Mouse (Mus musculus): ENCODE data around the gene Vill. TPM values are rescaled to one million over a fixed set of nuclear protein-coding genes. Genes with fewer than 3 reads are reported as not detected.
A peak's percentile ranks its signal among the peaks of the same experiment; 100 is the strongest.

Vill gene
- total RNA-seq, 2 experiments from 2014 or later, result 3.2 to 10.1 TPM

DNA sequence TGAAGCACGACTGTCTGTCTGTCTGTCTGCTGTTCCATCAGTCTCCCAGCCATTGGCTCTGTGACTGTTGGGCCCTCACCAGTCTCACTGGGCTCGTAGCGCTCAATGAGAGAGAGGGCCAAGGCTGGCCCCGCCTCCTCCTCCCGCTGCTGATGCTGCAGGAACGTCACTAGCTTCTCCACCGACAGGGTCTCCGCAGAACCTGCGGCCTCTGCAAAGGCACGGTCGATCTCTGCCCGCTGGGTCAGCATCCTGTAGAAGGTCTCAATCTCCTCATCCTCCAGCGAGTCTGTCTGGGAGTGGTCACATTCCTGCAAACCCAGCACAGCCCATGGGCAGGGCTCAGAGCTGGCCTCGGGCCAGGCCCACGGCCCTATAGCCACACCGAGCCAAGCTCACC, 23.1 kb downstream of the Vill start:
- DNase-seq (ENCODE audit: low spot score in 2 of 2), result no peak

DNA sequence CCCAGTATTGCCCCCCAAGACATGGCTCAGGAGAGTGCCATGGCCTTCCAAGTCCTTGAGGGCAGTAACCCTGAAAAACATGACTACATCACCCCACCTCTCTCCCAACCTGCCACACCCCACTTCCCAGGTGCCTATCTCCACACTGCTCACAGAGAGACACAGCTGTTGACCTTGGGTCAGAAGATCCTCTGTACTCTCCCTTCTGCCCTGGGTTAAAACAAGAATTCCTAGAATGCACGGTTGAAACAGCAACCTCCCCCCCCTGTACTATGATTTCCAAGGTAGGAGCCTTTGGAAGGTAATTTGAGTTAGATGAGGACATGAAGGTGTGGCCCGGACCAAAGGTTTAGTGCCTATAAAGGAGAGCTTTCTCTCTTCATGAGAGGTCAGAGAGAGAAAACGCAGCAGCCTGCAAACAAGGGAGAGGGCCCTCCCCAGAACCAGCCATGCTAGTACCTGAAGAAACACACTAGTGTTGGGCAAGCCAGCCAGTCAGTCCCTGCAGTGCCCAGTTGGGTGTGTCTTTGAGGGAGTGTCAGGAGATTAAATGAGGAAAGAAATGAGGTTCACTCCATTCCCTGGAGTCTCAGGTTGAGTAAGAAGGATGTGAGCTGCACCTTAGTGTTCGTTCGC, 27.6 kb downstream of the Vill start:
- DNase-seq (ENCODE audit: low spot score in 2 of 2), result no peak

GRCm38 (mm10) chr9:119082039-119082438, 29.5 kb downstream of the Vill start:
- no peak for DNase-seq (ENCODE audit: low spot score in 2 of 2)

DNA sequence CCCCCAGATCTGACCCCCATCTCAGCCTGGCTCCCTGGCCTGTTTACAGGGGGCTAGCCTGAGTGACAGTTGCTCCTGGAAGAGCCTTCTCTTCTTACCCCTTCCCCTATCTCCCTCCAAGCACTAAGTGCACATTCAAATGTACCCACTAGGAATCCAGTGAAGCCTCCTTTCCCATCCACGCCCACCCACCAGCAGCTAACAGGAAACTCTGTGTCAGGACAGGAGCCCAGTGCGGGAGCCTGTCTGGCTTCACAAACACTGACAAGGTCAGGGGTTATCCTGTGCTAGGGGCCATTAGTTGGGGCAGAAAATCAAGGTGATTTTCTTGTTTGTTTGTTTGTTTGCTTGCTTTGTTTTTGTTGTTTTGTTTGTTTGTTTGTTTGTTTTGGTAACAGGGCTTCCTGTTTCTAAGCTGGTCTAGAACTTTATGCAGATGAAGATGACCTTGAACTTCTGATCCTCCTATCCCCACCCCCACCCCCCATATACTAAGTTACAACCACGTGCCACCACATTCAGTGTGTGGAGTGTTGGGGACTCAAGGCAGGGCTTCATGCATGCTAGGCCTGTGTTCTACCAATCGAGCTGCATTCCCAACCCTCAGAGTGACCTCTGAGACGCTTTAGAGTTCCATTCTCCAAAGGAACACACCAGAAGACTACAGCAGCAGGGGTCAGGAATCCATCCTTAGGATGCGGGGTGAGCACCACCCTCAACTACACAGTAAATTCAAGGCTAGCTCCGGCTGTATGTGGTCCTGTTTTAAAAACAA, 30.3 kb downstream of the Vill start:
- DNase-seq (ENCODE audit: low spot score in 2 of 2), result no peak

DNA sequence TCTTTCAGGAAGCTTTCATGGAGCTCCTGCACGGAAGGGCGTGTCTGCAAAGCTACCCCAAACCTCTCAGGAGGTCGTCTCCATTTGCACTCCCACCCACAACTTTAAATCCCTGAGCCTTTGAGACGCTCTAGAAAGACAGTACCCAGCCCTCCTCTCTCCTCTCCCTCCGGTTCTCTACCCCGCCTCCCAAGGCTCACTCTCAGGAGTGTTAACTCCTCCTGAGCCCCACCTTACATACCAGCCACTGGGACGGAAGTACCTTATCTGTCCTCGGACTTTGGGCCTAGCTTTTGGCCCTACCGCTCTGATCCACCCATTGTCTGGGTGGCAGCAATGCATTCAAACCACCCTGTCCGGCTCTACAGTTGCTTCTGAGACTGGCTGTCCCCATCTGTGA, 31.4 kb downstream of the Vill start:
- DNase-seq (ENCODE audit: low spot score in 2 of 2), result no peak

- DNase-seq (ENCODE audit: low spot score in 2 of 2), result no peak
These were observed 33.9 kb downstream of the Vill start for GRCm38 (mm10) chr9:119086451-119086850.

GRCm38 (mm10) chr9:119087309-119087708, 34.7 kb downstream of the Vill start:
- DNase-seq (ENCODE audit: low spot score in 2 of 2), result no peak

- DNase-seq (ENCODE audit: low spot score in 2 of 2), result peak; percentile 90
These were observed 35.7 kb downstream of the Vill start for GRCm38 (mm10) chr9:119088148-119088801.

DNA sequence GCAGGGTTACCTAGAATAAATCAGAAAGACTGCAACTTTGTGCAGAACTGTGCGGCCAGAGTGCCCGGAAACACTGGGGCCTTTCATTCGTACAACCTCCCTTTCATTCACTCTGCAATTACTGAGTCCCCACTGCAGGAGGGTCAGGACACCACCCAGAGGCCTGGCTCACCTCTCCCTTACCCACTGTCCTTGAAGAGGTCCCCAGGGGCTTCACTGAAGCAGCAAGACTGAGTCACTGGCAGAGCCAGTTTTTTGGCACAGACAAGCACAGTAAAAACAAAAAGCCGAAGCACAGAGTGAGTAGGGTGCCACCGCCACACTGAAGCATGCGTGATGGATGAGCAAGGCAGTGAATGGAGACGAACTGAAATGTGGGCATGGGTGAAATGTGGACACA, 36.9 kb downstream of the Vill start:
- no peak for DNase-seq (ENCODE audit: low spot score in 2 of 2)

GRCm38 (mm10) chr9:119090462-119090861, 37.9 kb downstream of the Vill start:
- no peak for DNase-seq (ENCODE audit: low spot score in 2 of 2)

DNA sequence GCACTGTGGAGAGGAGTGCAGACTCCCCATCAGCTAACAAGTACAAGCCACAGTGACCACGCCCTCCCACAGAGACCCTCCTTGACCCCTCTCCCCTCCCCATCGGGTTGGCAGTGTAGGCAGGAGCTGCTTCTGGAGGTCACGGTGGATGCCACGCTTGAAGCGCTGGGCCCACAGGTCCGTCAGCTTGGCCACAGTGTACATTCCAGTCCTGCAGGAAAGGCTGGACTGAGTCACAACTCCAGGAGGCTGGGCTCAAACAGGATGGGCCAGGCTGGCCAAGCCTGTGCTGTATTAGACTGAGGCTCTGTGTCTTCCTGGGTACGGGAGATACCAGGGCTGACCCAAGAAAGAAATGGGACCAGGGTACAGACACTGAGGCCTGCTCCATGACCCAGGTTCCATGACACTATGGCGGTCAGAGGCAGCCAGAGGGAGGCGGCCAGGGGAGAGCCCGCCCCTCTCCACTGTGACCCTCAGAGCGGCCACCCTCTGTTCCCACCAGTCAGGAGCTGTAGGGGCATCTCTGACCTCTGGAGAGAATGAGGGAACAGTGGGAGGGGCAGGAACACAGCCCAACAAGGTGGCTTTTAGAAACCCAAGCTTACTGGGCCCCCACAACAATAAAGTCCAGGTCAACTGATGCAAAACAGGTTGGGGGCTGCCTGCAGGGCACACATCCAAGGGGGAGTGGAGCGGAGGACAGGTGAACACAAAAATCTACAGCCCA, 39.2 kb downstream of the Vill start:
- no peak for DNase-seq (ENCODE audit: low spot score in 2 of 2)

DNA sequence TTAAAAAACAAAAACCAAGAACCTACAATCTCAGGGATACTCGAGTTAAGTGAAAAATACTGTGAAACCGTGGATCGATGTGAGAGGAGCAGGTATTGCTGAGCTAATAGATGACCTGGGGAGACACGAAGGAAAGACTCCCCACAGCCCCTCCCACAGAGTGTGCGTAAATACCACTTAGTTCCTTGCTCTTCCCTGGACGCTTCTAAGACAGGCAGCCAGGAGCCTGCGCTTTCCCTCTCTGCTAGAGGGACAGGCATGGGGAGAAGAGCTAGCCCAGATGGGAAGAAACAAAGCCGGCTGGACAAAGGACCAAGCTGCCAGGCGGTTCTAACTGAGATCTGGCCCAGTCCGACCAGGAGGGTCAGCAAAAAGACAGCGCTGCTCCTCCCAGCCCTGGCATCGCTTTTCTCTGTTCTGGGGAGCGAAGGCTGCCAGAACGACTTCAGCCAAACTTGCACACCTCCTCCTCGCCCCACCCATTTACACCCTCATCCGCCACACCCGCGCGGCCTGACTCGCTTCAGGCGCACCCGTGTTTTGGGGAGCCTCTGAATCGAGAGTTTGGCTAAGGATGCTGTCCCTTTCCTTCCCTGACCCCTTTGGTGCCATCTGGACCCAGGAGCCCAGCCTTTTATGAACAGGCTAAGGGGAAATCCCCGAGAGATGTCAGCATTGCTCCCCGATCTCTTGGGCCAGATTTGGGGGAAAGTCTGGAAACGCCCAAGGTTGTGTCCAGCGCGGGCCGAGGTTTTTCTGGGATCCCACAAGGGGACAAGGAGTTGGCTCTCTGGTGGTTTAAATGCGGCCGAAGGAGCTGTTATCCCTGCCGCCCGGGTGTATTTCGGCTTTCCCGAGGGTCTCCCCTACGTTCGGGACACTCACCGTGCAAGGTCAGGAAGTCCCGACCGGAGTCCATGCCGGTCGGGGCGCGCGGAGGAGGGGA, 40.2 kb downstream of the Vill start:
- DNase-seq (ENCODE audit: low spot score in 2 of 2), result no peak

- peak; percentile 53 to 59 for DNase-seq (ENCODE audit: low spot score in 2 of 2)
These were observed 41.1 kb downstream of the Vill start, which contains the start of gene Plcd1 for GRCm38 (mm10) chr9:119093419-119094295. Gene Plcd1, minus strand, starts transcription at chr9:119093502.

DNA sequence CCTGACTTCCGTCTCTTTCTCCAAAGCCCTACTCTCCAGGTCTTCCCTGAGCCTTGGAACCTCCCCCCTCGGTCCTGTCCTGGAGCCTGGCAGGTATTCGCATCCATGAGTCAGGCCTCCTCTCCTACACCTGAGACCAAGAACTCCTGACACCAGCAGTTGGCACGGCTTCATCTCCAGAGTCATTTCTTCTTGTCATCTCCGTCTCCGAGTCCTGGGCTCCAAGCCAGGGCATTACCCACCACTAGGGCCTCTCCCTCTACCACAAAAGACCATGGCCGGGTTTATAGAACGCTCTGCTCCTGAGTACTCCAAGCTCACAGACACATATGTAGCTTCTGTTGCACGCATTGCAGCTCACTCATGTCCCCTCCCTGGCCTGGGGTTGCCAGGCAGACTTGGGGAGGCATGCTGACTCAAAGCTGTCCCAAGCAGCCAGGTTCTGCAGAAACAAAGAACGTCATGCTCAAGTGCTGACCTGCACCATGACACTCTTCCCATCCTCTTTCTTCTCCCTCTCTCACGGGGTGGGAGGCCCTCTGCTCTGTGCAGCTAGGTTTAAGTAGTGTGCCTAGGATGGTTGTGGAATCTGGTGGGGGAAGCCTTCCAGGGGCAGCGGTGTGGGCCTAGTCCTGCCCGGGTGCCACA, 42.0 kb downstream of the Vill start:
- DNase-seq (ENCODE audit: low spot score in 2 of 2), result no peak

DNA sequence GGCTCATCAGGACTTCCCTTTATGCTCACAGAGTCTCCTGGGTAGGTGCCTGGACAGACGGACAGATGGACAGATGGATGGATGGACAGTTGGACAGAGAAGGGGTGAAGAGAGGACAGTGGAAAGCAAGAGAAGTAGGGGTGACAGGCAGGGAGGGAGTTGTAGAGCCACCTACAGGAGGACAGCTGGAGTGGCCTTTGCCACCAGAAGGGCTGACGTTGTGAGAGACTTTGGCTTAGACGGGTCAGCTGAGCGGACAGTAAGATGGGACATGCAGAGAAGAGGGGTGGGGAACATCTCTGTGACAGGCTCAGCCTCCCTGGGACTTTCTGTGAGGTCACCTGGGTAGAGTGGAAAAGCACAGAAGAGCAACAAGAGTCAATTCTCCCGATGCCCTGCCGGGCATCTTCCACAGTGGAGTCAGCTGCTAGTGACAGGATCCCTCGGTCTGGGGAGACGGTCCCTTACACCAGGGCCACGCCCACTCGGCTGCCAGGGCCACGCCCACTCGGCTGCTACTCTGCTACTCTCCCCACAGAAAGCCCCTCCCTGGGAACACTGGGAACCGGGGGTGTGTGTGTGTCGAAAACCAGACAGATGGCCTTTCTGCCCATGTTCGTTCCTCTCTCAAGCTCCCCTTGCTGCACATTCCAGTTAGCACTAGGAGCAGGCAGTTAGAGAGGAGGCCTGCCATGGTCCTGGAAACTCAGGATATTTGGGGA, 47.8 kb downstream of the Vill start:
- DNase-seq (ENCODE audit: low spot score in 2 of 2), result no peak

DNA sequence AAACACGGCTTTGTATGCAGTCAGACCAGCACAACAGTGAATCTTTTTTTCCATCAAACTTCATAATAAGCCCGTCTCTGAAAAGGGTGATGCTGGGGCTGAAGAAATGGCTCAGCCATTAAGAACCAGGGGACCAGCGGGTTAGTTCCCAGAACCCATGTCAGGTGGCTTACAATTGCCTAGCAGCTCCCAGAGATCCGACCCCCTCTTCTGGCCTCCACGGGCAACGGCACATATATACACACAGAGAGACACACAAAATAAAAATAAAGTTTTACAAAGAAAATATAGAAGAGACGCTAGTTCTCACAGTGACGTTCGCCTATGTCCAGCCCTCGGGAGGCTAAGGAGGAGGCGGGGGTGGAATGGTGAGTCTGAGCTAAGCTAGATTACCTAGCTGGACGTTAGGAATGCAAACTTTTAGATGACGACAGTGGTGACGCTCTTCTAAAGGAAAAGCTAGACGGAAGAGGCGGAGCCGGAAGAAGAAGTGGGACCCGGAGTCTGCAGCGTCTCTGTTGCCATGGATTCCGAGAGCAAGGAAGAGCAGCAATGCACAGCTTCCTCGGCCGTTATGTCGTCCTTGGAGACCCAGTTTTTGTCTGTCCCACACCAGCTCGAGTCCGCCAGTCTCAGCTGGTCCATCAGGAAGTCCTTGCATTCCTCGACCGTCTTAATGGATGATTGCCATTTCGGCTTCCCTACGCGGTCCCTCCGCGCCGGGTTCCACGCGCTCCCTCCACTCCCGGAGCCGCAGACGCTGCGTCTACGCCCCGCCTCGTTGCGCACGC, 49.6 kb downstream of the Vill start, which contains the start of gene Dlec1:
TSS of gene Dlec1 (plus strand) at position 487 of the 791 bp plus-strand sequence.
- DNase-seq (ENCODE audit: low spot score in 2 of 2), result peak in 1 of 2 experiments; percentile 37

- DNase-seq (ENCODE audit: low spot score in 2 of 2), result no peak
These were observed 50.2 kb downstream of the Vill start for GRCm38 (mm10) chr9:119102783-119103113.
